Mouse (Mus musculus) urinary bladder, postnatal 10 days (tissue): ENCODE results near the gene Rps5.
A peak's percentile ranks its signal among the peaks of the same experiment; 100 is the strongest.
"Not testable (repeated sequence)": the region's sequence is repeated elsewhere in the genome, so short reads cannot be mapped to it uniquely, and the experiment has no call there.

Source experiments
- DNase-seq: peaks from one replicate; pipeline ENCODE4 v3.0.0; 2022; ENCODE audit warnings: low spot score

Rps5 gene

DNA sequence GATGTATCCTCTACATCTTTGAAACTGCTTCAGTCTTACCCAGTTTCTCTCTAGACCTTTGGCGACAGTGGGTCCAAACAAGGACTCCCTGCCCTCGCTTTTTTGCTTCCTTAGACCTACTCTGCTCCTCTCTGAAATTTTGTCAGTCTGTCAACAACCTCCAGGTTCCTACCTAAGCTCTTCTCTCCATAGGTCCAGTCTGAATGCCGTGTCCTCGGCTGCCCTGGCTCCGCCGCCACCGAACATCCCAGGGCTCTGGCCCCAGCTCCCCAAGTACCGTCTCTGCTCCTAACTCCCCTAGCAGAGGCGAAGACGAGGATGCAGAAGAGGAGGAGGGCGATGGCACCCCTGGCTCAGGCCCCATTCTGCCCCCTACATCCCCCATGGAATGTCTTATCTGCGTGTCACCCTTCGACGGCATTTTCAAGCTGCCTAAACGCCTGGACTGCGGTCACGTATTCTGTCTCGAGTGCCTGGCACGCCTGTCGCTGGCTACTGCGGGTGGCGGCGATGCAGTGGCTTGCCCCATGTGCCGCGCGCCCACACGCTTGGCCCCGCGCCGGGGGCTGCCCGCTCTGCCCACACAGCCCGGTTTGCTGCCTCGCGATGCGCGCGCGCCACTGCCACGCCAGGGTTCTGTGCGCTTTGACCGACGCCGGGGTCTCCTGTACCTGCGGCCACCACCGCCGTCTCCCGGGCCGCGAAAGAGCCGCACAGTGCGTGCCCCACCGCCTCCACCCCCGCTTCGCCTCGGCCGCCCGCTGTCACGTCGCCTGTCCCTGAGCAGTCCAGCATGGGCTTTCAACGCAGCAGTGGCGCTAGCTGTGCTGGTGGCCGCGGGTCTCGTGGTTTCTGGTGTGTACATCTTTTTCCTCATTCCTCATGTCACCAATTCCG, 5.9 kb downstream of the Rps5 start:
- no peak for DNase-seq

DNA sequence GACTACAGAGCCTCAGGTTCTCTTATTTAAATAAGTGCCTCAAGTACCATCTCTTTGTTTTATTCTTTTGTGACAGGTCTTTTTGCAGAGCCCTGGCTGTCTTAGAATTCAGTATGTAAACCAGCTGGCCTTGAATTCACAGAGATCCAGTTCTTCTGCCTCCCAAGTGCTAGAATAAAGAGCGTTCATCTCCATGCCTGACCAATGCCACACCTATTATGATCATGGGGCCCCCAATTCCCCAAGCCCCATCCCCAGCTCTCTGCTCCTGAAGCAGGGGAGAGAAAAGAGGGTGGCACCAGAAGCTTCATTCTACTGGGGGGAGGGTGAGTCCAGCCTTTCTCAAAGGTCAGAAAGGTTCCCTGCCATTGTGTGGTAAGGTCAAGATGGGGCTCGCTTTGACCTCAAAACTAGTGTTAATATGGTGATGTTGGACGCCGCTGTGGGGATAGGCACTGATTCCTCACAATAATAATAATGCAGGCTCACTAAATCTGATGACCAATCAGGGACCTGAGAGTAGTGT, 11.6 kb downstream of the Rps5 start:
- no peak for DNase-seq

DNA sequence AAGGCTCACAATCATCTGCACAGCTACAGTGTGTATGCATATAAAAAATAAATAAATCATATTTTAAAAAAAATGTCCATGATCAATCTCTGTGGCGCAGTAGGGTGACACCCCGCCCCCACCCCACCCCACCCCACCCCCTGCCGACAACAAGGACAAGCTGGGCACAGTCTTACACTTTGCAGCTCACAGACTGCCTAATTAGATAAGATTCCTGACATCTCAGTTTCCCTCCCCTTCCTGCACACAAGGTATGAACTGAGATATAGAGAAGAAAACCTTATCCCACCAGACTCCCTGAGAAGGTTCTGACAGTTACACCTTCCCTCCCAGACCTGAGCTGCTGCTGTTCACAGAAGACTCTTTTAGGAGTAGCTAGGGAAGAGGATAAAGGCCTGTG, 12.7 kb downstream of the Rps5 start:
- DNase-seq = no peak

DNA sequence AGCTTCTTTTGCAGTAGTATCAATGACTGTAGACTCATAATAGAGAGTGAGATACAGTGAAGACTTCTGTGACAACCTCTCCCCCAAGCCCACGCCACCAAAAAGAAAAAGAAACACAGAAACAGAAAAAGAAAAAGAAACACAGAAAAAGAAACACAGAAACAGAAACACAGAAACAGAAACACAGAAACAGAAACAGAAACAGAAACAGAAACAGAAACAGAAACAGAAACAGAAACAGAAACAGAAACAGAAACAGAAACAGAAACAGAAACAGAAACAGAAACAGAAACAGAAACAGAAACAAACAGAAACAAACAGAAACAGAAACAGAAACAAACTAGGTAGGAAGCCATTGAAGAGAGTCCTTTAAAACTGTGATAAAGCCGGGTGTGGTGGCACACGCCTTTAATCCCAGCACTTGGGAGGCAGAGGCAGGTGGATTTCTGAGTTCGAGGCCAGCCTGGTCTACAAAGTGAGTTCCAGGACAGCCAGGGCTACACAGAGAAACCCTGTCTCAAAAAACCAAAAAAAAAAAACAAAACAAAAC, 15.2 kb downstream of the Rps5 start:
- DNase-seq = not testable (repeated sequence)

DNA sequence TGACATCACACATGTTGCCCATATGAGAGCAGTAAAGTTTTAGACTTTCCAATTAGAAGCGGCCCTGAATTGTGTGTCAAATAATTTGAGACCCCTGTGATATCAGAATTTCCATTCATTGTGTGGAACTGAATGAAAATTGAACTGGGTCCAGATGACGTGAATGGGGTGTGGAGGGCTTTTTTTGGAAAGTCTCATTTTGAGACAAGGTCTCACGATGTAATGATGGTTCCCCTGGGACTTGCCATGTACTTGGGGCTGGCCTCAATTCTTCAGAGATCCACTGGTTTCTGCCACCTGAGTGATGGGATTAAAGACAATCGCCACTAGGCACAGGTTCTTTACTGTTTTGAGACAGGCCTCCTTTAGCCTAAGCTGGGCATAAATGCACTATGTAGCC, 18.5 kb downstream of the Rps5 start:
- no peak for DNase-seq

DNA sequence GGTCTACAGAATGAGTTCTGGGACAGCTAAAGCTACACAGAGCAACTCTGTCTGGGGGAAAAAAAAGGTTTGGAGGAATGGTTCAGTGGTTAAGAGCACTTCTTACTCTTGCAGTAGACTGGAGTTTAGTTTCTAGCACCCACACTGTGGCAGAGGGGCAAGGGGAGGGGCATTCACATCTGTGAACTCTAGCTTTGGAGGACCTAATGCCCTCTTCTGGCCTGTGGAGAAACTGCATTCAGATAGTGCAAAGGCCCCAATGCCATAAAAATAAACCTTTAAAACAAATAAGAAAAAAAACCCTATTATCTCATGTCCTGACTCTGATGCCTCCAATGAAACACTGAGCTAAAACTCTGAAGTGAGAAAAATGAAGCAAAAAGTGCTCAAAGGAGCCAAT, 21.4 kb downstream of the Rps5 start:
- no peak for DNase-seq

DNA sequence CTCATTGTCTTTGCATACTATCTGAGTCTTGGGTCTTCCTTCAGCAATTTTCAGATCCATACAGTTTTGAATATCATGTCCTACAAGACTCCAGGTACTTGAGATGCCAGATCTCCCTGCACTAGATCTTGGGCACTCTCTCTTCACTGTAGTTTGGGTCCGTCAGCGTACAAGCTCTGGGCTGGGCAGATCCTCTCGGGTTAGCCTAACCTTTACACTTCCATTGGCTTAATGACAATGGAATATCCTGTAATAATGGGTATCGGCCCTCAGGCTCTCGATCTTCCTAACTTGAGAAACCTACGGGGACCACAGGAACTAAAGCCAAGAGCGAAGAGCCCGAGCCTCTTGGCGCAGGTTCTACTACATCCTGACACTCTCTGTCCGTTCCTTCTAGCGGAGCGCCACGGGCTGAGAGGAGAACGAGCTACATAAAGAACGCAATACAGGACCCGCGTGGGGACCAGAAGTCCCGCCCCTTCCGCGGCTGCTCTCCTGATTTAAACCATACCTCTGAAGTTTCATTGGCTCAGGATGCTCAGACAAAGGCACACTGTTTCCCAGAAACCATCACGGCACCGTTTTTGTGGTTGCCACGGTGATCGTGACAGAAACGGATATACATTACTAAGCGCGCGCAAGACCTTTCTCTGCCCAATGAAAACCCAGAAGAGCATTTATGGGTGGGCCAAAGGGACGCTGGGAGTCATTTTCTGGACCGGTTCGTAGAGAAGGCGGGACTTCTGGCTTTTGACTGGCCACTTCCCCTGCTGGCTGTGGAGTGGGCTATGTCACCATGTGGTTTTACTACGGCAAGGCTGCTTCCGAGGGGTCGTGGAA, 27.2 kb downstream of the Rps5 start:
- DNase-seq = peak; percentile 73

DNA sequence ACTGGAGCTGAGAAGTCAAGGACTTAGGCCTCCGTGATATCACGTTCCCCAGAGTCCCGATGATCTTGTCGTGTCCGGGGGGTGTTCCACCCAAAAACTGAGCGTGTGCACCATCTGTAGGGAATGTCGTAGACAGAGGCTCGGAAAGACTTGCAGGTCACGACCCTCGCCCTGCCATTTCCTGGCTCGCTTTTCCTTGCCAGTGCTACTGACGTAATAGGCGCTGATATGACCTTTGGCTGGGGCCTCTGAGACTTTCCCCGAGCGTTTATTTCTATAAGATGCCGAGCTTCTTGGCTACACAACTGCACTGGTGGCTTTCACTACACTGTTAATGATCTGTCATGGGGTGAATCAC, 27.8 kb downstream of the Rps5 start:
- DNase-seq = no peak

DNA sequence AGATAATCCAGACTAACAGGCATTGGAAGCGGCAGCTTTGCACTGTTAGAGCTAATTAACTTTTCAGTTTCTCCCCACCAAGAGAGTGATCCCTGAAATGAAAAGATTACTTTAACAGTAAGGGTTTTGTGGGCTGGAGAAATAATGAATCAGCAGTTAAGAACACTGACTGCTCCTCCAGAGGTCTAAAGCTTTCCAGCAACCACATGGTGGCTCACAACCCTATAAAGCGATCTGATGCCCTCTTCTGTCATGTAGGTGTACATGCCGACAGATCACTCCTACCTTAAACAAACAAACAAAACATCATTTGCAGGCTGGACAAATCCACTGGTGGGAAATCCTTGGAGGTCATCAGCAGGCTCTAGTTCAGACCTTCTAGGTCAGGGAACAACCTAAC, 32.8 kb downstream of the Rps5 start:
- DNase-seq = no peak

DNA sequence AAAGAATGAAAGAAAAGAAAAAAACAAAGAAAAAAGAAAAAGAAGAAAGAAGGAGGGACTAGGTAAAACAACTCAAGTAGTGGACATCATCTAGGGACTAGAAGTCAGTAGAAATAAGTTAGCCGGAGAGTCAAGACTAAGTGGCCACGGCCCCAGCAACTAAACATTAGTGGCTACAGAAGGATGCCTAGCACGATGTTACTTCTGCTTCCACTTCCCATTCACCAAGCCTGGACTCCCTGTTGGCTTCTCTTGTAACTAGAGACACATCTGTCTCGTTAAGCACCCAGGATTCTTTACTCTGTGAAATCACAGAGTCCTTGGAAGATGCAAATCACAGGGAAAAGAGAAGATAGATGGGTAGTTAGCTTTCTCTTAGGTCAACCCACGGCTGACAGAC, 35.4 kb downstream of the Rps5 start:
- no peak for DNase-seq

DNA sequence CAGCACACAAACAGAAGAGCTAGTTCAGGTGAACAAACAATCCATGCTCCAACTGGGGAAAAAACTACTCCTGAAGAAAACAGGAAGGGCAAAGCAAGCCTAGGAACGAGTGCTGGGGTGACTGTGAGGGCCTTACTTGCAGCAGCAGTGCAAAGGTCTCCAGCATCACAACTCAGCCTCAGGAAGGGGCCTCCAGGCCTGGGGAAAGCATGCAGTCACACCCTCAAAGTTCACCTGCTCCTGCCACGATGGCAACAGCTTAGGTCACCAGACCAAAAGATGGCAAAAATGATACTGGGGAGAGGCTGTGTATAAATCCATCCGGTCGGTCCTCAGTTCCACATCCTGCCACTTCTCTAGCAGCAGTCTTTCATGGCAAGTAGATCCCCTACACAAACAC, 36.9 kb downstream of the Rps5 start:
- no peak for DNase-seq

DNA sequence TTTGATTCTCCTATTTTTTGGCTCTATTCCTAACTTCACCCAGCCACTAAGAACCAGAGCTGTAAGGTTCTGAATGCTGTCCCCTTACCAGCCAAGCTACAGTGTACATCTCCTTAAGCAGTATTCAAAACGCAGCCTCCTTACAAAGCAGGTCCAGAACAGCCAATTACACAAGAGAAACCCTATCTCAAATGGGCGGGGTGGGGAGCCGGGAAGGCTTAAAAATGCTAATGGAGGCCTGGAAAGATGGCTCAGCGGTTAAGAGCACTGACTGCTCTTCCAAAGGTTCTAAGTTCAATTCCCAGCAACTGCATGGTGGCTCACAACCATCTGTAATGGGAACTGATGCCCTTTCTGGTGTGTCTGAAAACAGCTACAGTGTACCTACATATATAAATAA, 37.6 kb downstream of the Rps5 start:
- no peak for DNase-seq

DNA sequence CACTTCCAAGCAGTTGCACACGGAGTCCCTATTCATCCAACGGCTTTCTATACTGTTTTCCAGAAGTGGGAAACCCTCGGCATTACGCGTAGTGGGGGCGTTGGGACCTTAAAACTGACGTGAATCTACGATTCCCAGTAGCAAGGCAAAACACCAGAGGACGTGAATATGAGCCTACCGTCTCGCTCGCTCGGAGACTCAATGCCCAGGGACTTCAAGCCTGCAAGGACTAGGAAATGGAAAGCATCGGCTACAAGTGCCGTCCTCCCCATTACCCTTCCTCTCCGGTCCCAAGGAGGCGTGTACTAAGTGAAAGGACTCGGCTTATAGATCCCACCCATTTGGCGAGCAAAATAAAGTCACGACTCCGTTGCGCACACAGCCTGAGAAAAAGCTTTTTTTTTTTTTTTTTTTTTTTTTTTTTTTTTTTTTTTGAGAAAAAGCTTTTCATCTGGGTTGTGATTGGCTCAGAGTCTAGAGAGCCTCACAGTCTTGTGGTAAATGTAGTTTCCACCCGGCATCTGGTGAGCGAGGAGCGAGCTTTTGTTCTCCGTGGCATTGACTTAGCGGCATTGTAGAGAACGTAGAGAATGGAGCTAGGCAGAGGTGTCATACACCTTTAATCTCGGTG, 39.5 kb downstream of the Rps5 start:
- no peak for DNase-seq

DNA sequence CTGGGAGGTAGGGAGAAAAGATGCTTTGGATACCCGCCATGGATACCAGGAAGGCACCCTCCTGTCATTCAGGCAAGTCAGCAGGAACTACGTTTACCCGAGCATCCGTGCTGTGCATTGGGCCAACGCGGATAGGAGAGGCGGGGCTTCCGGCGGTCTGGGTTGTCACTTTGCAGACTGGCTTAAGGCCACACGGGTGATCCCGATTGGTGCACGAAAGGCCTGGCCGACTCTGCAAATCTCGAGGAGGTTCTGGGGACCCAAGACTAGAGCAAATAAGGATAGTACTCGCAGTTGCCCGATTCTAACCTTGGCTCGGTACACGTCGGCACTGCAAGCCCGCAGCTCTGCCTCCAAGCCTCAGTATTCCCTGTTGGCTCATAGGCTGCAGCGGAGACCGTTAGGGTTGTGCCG, 43.6 kb downstream of the Rps5 start, which contains the start of gene Zfp324:
Gene Zfp324 (plus strand): TSS at position 161 of the 414 bp plus-strand sequence.
- DNase-seq = peak; percentile 48

DNA sequence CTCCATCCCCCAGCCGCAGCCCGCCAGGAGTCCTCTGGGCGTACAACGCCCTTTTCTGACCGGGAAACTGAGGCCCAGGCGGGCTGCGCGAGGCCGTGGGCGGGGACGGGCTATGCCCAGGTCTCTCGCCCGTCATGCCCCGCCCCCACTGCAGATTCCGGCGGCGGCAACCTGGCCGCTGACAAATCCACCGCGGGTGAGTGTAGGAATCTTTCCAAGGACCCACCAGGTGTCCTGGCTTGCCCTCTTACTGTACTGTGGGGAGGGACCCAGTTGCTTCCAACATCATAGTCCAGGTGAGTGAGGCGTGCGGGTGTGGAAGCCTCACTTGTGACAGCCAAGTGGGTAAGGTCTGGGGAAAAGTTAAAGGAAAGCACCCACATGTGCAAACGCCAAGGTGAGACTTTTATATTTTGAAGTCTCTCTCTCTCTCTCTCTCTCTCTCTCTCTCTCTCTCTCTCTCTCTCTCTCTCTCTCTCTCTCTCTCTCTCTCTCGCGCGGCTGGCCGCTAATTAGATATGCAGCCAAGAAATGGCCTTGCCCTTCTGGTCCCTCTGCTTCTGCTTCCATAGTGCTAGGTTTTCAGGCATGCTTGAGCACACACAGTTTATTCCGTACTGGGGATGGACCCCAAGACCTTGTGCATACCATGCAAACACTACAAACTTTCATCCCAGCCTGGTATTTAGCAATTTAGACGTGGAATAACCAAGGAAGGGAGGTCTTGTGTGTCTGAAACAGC, 44.2 kb downstream of the Rps5 start:
- no peak for DNase-seq

DNA sequence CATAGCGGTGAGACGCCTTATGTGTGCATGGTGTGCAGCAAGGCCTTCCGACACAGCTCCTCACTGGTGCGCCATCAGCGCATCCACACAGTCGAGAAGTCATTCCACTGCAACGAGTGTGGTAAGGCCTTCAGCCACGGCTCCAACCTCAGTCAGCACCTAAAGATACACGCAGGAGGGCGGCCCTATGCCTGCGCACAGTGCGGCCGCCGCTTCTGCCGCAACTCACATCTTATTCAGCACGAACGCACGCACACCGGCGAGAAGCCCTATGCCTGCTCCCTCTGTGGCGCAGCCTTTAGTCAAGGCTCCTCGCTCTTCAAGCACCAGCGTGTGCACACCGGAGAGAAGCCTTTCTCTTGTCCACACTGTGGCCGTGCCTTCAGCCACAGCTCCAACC, 48.8 kb downstream of the Rps5 start:
- DNase-seq = no peak
